ENCODE assay signal across 9 mouse cellular contexts in the genomic region with DNA sequence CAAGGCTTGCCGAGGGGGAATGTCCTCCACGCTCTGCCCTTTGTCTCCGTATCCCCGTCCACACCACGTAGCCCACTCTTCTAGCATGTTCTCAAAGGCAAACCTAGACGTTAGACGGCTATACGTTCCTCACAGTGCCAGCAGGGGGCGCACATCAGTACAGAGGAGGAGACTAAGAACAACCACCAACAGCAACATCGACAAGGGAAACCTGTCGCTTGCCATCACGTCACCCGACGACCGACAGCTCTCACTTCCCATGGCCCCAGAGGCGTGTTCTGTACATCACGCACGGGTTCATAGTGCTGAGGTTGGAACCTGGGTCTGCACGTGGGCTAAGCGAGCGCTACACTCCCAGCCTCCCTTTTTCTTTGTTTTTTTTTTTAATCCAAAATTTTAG.
DNase-seq lines count a peak whose midpoint lies in the region; ATAC-seq and TF ChIP-seq lines count a peak whose summit lies in the region.
"Had no signal": no experiment of that assay in that cellular context is flagged by ENCODE, and none has a peak within 500 bp of the region (broad histone marks: within the 10 kb centered on the region; RNA-seq: fewer than 3 reads in every experiment).

No protein-coding gene starts in this region.

- no peak overlapping the region for H3K4me3 ChIP-seq in lung, adult 2 months (replicated peaks; ENCODE audit: extremely low read depth, low read depth, low read length)
- H3K4me3 ChIP-seq in olfactory bulb, adult 2 months (ENCODE audit: insufficient read depth, low read depth, low read length): no peak overlapping the region

- peak; percentile 47 to 72 for DNase-seq in cerebellum, postnatal 14 days
- no peak for DNase-seq in cerebellum, adult 9-11 months
- no peak for DNase-seq in lung, adult 2 months
- no peak for DNase-seq in lung, adult 18-20 months
- peak; percentile 75 for DNase-seq in WW6 (ENCODE audit: low read depth, low spot score)
- DNase-seq in c-Kit-positive CD71-positive TER-119-positive erythroid progenitor cells, embryonic 14.5 days (ENCODE audit: low spot score): no peak
- DNase-seq: gastrocnemius, postnatal 25 days had no signal

- no peaks in the 10 kb centered on the region for H3K4me1 ChIP-seq in lung, adult 2 months (ENCODE audit: control insufficient read depth, insufficient read depth, low read length)
- H3K4me1 ChIP-seq in olfactory bulb, adult 2 months (ENCODE audit: control insufficient read depth, insufficient read depth, low read length): peaks cover 13% of the 10 kb centered on the region

- no peak for TF ChIP-seq POLR2A in lung, adult 2 months (IDR thresholded peaks at IDR 0.05; ENCODE audit: borderline replicate concordance, extremely low read depth, low read depth, low read length)
- no peak for TF ChIP-seq POLR2A in olfactory bulb, adult 2 months (IDR thresholded peaks at IDR 0.05; ENCODE audit: insufficient read depth, low read depth, low read length)

- ATAC-seq in inflammation-experienced regulatory T-cells, adult 6 months: no peak

- no peak overlapping the region for H3K27ac ChIP-seq in olfactory bulb, adult 2 months (ENCODE audit: insufficient read depth, low read depth, low read length)

- WGBS in lung, adult 2 months: 59% methylated on average over 21 of the region's 21 CpGs
- 72% methylated on average over 21 of the region's 21 CpGs for WGBS in olfactory bulb, adult 2 months

- TF ChIP-seq CTCF in lung, adult 2 months (IDR thresholded peaks at IDR 0.05; ENCODE audit: insufficient read depth, low read length): peak; percentile 58
- TF ChIP-seq CTCF in olfactory bulb, adult 2 months (IDR thresholded peaks at IDR 0.05; ENCODE audit: insufficient read depth, low read depth, low read length): peak; percentile 34; the same call in 1 of the 2 replicates

Comparison
In these comparisons a context has a peak if more than half of its experiments do, and no peak if none do; other contexts are left out.
1. DNase-seq: peak in cerebellum, postnatal 14 days (2 of 2) and WW6 (single experiment); none in cerebellum, adult 9-11 months (single experiment), lung, adult 2 months (single experiment), lung, adult 18-20 months (0 of 2) and c-Kit-positive CD71-positive TER-119-positive erythroid progenitor cells, embryonic 14.5 days (single experiment).